Mouse (Mus musculus) natural killer cell, adult 2 months (primary cell): ENCODE data around the gene Stap2.

Source experiments
- DNase-seq, 2 experiments: peaks; one replicate each; pipeline ENCODE4 v3.0.0; 2022; ENCODE audit warnings: low spot score in 2 of 2

Gene Stap2

DNA sequence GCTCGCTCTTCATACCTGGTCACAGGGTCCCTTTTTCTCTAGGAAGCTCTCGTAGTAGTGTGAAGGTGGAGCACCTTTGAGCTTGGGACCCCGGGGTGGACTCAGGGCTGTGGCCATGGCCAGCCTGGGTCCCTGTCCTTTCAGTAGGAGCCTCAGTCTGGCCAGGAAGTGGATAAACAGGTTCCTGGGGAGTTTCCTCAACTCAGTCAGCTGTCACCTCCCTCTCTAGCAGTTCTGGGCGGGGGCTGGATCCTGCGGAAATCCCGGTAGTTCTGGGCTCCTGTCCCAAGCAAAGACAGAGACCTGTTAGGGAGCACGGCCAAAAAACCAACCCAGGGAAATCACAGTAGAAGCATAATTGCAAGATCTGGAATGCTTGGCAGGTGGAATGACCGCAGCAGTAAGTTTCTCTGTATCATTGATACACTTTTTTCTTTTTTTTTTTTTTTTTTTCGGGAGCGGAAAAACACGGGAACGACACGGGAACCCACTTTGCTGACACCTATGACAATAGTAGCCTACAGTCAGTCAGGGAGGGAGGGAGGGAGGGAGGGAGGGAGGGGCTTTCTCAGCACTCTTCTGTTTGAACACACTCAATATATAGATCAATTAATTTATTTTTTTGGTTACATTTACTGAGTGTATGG lies at the start of gene Stap2, which contains the start of gene Mpnd:
TSS of gene Stap2 (minus strand) at position 170 of the 647 bp plus-strand sequence.
TSS of gene Mpnd (plus strand) at position 297 of the 647 bp plus-strand sequence.
- no peak for DNase-seq

DNA sequence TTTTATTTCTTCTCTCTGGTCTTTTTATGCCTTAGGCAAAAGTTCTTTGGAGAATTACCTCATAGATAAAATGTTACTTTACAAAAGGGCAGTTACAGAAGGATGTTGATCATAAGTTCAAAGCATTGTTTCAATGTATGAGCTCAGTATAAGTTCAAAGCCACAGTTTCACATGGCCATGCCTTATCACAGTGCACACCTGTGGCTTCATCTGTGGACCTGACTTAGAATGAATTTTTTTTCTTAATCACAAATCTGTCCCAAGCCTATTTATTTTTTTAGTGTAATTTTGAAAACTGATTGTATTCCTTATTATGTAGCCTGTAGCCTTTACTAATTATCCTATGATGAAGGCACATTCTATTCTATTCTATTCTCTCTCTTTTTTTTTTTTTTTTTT lies 49.6 kb upstream of the Stap2 start:
- DNase-seq: no peak

DNA sequence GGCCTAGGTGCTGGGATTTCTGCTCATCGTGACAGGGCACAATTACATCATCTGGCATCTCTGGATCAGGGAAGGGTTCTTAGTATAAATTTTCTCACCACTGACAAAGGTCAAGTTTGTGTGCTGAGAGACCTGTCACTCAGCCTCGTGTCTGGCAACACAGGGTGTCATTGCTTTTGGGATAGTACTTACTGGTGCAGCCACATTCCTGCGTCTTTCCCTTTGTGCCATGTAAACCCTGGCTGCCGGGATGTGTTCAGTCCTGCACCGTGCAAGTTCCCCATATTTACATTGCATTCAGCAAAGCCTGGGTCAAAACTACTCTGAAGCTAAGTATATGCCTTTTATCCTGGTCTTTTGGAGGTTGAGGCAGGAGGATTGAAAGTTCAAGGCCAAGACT lies 46.0 kb upstream of the Stap2 start:
- no peak for DNase-seq

DNA sequence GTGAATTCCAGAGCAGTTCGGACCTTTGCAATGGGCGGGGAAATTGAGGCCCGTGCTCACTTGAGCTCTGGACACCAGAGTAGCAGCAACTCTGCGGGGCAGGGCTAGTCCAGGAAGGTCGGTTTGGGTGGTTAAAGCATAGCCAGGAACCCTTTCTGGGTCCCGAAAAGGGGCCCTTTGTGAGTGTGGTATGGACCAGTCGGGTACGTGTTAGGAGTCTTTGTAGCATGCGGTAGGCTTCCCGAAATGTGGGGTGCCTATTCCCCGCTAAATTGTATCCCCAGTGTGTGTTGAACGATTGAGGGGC lies 35.4 kb upstream of the Stap2 start:
- DNase-seq: no peak

DNA sequence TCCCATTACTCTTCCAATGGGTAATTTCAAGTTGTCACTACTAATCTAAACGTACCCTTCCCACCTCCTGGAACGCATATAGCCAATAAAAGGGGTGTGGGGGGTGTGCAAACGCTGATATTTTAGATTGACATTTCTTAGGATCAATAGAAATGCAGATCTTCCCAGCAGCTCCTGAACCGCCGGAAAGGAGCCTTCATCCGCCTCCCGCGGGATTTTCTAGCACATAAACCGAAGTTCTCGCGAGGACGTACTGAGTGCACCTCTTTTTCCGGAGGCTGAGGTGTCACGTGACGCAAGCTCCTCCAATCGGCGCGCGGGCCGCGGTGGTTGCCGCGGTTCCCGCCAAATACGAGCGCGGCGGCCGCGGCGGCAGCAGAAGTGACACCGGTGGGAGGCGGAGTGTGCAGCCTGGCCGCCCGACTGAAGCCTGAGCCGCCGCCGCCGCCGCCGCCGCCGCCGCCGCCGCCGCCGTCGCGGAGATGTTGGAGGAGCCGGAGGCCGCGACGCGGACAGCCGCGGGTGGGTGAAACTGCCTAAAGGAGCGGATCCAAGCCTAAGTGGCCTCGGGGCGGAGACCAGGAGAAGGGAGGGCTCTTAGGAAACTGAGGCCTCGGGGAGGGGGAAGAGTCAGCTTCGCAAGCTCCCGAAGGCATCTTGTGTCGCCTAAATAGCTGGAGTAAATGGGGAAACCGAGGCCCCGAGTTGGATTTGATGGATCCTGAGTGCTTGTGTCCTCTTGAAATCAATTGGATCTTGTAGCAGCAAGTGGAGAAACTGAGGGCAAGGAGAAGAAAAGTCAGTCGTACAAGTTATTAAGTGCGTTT lies 34.9 kb upstream of the Stap2 start, which contains the start of gene Chaf1a:
TSS of gene Chaf1a (plus strand) at position 410 of the 827 bp plus-strand sequence.
- DNase-seq: peak; percentile 95

DNA sequence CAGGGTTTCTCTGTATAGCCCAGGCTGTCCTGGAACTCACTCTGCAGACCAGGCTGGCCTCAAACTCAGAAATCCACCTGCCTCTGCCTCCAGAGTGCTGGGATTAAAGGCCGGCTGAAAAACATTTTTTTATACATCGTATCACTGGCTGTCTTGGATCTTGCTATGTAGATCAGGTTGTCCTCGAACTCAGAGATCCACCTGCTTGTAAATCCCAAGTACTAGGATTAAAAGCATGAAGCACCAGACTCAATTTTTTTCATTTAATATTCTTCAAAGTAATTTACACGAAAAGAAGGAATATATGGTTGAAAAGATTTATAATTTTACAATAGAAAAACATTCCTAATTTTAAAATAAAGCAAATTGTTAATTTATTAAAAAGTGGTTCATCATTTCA lies 34.0 kb upstream of the Stap2 start:
- no peak for DNase-seq

DNA sequence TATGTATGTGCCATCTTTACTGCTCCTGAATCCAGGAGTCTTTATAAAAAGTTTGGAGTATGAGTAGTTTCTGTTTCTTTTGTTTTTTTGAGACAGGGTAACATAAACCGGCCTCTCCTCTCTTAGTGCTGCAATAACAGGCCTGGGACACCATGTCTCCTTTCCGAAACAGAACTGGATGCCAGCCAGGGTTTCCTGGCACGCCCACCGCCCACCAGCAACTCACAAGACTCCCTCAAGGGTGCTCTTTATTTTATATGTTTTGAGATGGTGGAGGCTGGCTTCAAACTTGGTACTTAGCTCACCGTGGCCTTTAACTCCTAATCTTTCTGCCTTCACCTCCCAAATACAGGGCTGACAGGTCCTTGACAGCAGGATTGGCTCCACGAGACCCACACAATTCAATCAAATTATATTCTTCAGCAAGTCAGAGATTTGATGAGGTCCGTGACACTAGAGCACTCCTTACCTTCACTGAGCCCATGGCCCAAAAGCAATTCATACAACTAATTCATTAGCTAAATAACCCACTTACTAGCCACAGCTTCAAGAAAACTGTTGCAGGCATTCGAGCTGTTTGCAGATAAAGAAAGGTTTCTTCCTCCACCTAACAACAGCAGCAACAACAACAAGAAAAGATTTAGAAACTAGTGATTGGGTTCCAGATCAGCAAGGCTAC lies 33.3 kb upstream of the Stap2 start:
- no peak for DNase-seq

DNA sequence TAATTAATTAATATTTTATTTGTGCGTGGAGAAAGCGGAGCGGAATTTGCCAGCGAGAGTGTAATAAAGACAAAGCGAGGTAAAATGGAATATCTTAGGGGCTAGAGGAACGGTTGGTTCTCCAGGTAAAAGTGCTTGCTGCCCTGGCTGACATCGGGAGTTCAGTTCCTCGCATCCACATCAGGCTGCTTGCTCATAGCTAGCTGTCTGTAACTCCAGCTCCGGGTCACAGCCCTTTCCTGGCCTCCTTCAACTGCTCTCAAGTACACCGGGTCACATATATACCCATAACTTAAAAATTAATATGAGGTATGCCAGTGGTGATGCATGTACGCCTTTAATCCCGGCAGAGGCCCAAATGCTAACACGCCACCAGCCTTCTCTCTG lies 31.5 kb upstream of the Stap2 start:
- DNase-seq: no peak

DNA sequence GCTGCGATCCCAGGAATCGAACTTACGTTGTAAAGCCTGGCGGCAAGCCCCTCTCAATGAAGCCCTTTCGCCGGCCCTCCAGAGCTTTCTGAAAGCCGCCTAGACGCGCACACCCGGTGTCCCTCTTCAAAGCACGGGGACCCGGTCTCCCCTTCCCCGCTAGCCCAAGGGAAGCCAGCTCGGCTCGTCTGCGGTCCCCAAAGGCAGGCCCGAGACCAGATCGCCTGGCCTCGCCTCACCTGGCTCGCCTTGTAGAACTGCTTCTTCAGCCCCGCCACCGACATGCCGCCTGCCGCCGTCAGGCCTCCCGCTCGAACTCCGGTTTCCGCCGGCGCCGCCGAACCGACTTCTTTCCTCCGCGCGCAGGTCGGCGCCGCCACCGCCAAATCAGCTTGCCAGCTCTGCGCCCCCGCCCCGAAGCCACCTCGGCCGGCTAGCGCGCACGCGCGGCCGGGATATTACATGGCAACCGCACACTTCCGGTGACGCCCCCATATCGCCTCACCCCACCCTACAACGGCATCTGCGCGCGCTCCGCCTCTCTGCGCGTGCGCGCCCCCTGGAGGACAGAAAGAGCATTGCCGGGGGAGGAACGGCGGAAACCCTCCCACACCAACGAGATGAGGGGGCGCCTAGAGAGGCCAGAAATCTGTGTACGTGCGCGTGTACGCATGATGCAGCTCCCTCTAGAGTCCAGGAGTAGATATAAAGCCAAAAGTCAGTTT lies 31.0 kb upstream of the Stap2 start, which contains the start of gene Sh3gl1:
TSS of gene Sh3gl1 (minus strand) at position 460 of the 725 bp plus-strand sequence.
- peak; percentile 100 for DNase-seq

DNA sequence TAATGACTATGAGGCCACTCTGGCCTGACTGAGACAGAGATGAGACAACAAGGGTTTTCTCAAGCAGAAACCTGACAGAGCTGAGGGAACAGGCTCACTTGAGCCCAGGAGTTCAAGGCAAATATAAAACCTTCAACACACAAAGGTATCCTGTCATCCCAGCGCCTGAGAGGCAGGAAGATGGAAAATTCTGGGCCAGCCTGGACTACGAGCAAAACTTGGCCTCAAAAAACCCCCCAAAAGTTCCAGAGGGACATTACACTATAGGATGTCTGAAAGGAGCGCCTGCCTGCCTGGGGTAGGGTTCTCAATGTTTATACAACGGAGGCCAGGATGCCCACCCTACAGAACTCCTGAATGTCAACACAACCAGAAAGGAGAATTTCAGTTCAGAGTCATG lies 29.8 kb upstream of the Stap2 start:
- DNase-seq: no peak

DNA sequence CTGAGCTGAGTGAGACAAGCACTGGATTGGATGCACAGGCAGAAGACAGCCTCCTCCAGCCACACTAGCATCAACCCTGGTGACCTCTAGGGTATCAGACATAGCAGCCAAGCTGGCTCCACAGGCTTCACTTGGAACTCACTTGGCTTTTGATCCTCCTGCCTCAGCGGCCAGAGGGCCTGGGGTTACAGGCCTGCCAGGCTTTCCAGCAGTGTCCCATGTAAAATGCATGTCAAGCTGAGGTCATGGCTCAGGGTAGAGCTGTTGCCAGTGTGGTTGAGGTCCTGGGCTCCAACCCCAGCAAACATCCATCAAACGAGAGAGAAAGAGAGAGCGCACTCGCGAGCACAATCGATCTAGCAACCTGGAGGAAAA lies 29.3 kb upstream of the Stap2 start:
- peak in 1 of 2 experiments; percentile 13 for DNase-seq

DNA sequence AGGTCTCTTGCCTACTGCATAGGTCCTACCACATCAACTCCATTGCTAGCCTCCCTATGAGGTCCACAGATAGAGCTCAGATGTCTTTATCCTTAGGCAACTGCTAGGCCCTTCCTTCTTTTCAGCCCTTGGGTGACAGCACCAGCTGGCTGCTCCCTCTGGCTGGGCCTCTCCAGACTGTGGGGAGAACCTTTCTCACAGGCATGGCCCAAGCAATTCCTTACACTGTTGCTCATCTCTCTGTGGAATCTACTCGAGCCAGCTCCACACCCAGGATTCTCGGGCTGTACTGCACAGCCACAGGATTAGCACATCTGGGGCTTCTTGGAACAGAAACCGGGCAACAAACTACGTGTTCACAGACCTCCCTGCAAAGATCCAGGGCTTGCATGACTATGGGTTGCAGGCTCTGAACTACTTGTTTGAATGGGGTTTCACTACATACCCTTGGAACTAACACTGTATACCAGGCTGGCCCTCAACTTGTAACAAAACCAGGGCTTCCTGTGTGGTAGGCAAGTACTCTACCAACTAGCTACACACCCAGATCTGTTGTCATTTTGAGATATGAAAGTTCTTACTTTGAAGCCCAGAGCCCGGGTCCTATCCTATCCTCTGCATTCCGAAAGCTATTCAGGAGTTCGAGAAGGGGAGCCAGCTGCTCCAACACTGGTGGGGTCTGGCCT lies 28.8 kb upstream of the Stap2 start:
- DNase-seq: no peak

DNA sequence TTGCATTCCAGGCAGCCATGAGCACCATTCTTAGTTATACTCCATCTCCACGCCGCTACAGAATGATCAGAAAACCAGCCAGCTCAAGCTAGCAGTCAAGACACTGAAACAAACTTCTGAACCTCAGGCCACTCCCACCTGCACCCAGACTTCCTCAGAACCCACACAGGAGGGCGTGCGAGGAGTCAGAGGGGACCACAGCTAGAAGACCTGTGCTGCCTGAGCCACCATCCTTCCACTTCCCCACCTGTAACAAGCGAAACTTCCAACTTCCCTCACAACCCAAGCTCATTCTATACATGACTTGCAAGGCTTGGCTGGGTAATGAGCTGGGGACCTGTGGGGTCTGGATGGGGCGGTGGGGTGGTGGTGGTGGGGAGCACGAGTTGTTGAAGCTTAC lies 27.4 kb upstream of the Stap2 start:
- peak in 1 of 2 experiments; percentile 61 for DNase-seq

DNA sequence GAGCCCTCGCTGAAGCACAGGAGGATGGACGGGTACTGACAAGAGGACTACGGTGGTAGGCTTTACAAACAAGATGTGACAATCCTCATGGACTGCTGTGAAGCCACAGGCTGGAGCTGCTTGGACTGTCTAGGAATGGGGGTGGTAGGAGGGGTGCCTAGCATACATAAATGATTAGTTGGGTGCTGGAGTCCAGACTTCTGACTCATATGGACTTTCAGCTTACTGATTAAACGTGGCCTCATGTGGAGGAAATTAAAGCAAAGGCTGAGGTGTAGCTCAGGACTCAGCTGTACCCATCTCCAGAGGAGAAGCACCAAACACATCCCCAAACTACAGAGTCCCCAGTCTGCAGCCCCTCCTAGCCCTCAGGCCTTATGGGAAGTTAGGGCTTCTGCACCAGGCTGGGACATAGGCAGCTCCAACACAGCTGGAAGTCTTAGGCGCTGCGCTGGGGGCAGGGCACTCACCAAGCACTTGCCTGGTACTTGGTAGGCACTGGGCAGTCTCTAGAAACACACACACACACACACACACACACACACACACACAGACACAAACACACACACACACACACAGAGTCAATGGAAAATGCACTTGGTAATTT lies 26.8 kb upstream of the Stap2 start:
- no peak for DNase-seq

DNA sequence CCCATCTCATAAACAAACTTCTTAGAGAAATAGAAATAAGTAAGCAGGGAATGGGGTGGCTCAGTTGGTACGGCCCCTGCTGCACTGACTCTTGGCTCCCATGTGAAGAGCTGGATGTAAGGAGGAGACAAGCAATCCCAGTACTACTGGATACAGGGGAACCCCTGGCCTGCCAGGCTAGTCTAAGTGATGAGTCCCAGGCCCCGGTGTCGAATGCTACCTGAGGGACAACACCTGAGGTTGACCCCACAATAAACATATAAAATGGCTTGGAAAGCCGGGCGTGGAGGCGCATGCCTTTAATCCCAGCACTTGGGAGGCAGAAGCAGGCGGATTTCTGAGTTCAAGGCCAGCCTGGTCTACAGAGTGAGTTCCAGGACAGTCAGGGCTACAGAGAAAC lies 26.0 kb upstream of the Stap2 start:
- DNase-seq: no peak

DNA sequence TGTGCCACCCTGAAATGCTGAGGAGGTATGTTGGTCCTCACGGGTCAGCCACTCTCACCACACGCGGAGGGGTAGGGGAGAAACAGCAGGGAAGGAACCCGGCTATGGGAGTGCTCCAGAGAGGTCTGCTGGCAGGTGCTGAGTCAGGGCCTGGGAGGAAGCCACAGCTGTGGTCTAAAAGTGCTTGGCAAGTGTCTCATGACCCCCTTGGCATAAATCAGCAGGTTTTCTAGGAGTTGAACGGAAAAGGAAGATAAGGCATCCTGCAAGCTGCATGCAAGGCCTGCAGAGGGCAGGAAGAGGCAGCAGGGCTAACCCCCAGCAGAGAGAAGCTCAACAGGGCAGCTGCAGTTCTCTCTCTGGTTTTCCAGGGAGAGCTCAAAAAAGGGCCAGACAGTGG lies 25.5 kb upstream of the Stap2 start:
- DNase-seq: no peak

DNA sequence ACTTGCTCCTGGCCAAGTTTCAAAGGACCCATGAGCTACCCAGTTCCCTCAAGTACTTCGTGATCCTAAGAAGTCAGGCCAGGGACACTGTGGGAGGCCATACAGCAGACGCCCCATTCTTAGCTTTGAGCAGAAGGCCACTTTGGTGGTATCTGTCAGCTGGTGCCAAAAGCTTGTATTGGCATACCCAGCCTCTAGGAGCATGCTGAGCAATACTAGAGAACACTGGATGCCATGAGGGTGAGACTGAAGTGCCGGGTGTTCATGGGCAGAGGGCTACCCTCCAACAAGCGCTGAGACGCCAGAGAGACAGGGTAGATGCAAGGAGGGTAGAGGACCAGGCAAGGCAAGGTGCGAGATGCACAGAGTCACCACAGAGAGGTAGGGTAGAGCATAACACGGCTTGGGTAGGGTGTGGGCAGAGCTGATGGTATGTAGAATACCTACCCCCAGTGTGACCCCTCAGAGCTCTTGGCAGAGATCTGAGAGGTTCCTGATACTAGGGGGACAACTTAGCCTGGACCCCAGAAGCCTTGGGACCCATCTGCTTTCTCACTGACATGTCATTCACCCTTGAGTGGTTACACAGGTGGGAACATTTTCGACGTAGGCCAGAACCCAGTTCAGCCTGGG lies 25.0 kb upstream of the Stap2 start:
- no peak for DNase-seq

DNA sequence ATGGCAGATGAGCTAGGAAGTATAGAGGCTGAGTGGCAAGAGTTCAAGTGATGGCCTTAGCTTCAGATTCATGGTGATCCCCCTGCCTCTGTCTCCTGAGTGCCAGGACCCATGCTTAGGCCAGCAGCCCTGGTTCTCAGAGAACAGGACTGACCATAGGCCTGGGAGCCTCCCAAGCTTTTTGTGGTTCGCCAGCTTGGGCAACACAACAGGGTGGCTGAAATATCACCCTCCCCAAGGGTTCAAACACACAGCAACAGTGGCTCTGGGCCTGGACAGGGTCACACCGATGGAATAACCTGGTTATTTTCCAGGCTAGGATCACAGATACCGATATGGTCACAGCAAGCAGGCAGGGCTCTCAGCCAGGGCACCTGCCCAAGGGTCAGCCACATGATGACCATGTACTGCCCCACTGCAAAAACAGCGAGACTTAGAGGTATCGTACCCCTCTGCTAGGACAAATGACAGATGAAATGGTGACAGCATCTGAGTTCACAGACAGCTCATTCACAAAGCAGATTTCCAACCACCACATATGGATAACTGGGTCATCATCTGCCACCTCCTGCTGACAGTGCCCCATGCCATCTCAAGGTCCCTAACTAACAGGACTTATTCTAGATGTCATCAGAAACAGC lies 22.5 kb upstream of the Stap2 start:
- DNase-seq: no peak

DNA sequence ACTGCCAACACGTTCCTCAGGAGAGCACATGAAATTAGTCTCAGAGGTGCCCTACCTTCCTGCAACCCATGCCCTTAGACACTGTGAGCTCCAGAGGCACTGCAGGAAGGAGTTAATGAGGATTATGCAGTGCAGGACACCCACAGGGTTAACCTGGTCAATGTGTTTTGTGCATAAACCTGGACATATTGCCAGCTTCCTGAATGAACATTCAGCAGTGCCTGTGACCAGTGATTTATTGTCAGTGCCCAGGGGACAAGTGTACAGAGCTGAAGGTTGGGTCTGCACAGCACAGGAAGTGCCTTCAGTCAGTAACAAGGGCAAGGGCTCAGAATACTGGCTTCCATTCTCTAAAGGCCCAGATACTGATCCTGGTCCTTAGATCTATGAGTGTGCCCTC lies 21.5 kb upstream of the Stap2 start:
- no peak for DNase-seq

DNA sequence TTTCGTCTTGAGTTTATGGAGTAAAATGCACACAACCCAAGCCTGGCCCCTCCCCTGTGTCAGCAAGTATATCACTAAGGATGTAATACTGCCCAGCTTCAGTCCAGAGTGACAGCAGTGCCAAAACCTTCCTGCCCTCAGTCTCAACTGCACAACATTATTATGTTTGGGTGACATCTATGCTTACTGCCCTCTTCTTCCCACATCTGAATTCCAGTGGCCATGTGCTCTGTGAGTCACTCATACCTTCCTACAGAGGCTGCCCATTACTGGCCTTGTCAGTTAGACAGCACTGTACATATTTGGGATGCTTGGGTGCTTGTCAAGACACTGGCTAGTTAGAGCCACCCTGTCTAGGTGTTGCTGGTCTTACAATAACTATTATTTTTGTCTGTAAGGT lies 20.9 kb upstream of the Stap2 start:
- no peak for DNase-seq
